Mouse (Mus musculus) kidney, embryonic 16.5 days (tissue): ENCODE results near the gene Egln1. TPM values are rescaled to one million over a fixed set of nuclear protein-coding genes. Genes with fewer than 3 reads are reported as not detected.

Source experiments
- ATAC-seq: fragments of 200-750 bp; cut with Nextera tagmentation; 2 replicates; pipeline ENCODE4 v1.8.0; 2017; ENCODE audit warnings: moderate TSS enrichment; ENCODE audit not compliant: low FRiP score, low TSS enrichment
- H3K27ac ChIP-seq: fragments of 300-500 bp; sonication (generic); 2 replicates; pipeline ENCODE4 v1.5.1; 2014; ENCODE audit warnings: low read length
- H3K27me3 ChIP-seq: fragments of 300-500 bp; sonication (generic); 2 replicates; pipeline ENCODE4 v1.6.1; 2014; ENCODE audit warnings: low read length, control low read depth, mixed read lengths; ENCODE audit not compliant: insufficient read depth
- H3K36me3 ChIP-seq: fragments of 300-500 bp; sonication (generic); 2 replicates; pipeline ENCODE4 v1.6.1; 2014; ENCODE audit warnings: low read length, control low read depth, mixed read lengths; ENCODE audit not compliant: insufficient read depth
- H3K4me1 ChIP-seq: fragments of 300-500 bp; sonication (generic); 2 replicates; pipeline ENCODE4 v1.6.1; 2014; ENCODE audit warnings: low read length, control low read depth, mixed read lengths; ENCODE audit not compliant: insufficient read depth
- H3K4me2 ChIP-seq: fragments of 300-500 bp; sonication (generic); replicated peaks from 2 replicates; pipeline ENCODE4 v1.6.1; 2014; ENCODE audit warnings: low read depth, low read length
- H3K4me3 ChIP-seq: fragments of 300-500 bp; sonication (generic); 2 replicates; pipeline ENCODE4 v1.5.1; 2014; ENCODE audit warnings: mild to moderate bottlenecking, low read length
- H3K9ac ChIP-seq: fragments of 300-500 bp; sonication (generic); replicated peaks from 2 replicates; pipeline ENCODE4 v1.6.1; 2014; ENCODE audit warnings: low read length
- H3K9me3 ChIP-seq: fragments of 300-500 bp; sonication (generic); 2 replicates; pipeline ENCODE4 v1.6.1; 2016; ENCODE audit warnings: low read length, control low read depth
- WGBS: fragments of 180-500 bp; shearing (Covaris S2); extraction: QIAGEN DNeasy Blood & Tissue Kit; methylation state at CpG from one replicate; pipeline ENCODE4 v1.1.7; 2014; 5-methylcytosine and 5-hydroxymethylcytosine counted together
- polyA plus RNA-seq: library from polyadenylated mRNA; unstranded; fragments of >200 nt; fragmentation: Nextera tagmentation; extraction: Ambion mirVana; gene quantifications from 2 replicates; pipeline ENCODE4 v1.2.1, GENCODE M21; 2015

Gene Egln1
- polyA plus RNA-seq, 1 experiment from 2014 or later = 10.3 TPM

DNA sequence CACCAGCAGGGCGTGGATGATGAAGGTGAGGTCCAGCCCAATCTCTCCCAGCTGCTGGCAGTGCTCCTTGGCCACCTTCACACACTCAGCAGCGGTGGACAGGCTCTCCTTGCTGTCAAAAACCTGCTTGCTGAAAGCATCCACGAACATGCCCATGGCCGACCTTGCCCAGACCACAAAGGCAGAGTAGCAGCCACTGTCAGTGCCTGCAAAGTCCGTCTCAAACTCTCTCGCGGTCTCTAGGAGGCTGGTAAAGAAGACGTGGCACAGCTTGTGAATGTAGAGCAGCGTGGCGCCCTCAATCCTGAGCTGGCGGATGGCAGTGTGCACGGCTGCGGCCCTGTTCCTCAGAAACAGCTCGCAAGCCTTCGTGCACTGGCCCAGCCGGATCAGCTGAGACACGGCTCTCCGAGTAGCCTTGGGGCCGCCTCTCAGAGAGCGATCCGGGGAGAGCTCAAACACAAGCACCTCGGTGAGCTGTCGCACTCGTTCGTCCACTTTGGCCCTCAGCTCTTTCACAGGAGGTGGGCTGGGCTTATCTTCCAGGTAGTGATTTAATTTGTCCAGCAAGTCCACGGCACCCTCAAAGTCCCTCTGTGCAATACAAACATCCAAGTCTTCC lies 53.0 kb downstream of the Egln1 start:
- WGBS = 70% methylated on average over 26 of the region's 26 CpGs
- H3K4me3 ChIP-seq = peak overlapping the region; percentile 66
- peak; percentile 22 for ATAC-seq

DNA sequence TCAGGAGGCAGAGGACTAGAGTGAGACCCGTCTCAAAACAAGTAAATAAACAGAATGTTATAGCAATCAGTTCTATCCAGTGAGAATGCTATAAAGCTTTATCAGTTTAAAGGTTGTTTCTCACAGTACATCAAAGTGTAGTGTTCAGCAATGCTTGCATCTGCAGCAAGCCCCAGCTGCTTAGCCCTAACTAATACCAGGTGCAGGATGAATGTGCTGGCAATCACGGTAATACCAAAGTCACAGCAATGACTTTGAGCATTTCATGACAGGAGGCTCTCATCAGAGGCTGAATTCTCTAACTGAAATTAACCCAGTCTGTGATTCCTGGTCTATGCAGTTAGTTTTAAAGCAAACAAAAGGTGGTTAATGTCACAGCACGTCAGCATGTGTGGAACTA lies 56.5 kb downstream of the Egln1 start:
- WGBS = 82% methylated on average over 3 of the region's 3 CpGs
- Histone ChIP-seq H3K4me3 (no peak overlapping the region), H3K27ac (no peak overlapping the region), H3K27me3 (no peaks in the 10 kb centered on the region), H3K36me3 (peaks cover 47% of the 10 kb centered on the region), H3K4me1 (peaks cover 13% of the 10 kb centered on the region), H3K9ac (no peak overlapping the region), H3K4me2 (no peak overlapping the region), H3K9me3 (no peaks in the 10 kb centered on the region; the same call in 1 of the 2 replicates)
- ATAC-seq = no peak

More for the DNA sequence above, 53.0 kb downstream of the Egln1 start:
- no peaks in the 10 kb centered on the region for H3K9me3 ChIP-seq
- H3K9ac ChIP-seq = peak overlapping the region; percentile 82
- peaks cover 32% of the 10 kb centered on the region for H3K36me3 ChIP-seq
- peak overlapping the region; percentile 96 for H3K4me2 ChIP-seq
- H3K27me3 ChIP-seq = no peaks in the 10 kb centered on the region
- peaks cover 21% of the 10 kb centered on the region for H3K4me1 ChIP-seq
- H3K27ac ChIP-seq = peak overlapping the region; percentile 79

DNA sequence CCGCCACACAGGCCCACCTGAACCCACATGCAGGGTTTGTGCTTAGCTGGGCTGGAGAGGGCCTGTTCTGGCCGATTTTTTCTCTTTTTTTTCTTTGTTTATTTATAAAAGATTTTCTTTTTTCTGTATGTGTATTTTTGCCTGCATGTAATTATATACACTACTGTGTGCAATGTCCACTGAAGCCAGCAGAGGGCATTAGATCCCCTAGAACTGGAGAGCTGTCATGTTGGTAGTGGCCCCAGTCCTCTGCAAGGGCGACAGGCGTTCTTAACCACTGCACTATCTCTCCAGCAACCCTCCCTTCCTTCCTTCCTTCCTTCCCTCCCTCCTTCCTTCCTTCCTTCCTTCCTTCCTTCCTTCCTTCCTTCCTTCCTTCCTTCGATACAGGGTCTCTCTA lies 60.7 kb downstream of the Egln1 start:
- Histone ChIP-seq H3K36me3 (peaks cover 76% of the 10 kb centered on the region), H3K4me1 (no peaks in the 10 kb centered on the region), H3K27me3 (no peaks in the 10 kb centered on the region), H3K4me2 (no peak overlapping the region), H3K9me3 (no peaks in the 10 kb centered on the region; the same call in 1 of the 2 replicates), H3K4me3 (no peak overlapping the region), H3K27ac (no peak overlapping the region), H3K9ac (no peak overlapping the region)
- WGBS = 93% methylated on average over 5 of the region's 5 CpGs
- no peak for ATAC-seq

DNA sequence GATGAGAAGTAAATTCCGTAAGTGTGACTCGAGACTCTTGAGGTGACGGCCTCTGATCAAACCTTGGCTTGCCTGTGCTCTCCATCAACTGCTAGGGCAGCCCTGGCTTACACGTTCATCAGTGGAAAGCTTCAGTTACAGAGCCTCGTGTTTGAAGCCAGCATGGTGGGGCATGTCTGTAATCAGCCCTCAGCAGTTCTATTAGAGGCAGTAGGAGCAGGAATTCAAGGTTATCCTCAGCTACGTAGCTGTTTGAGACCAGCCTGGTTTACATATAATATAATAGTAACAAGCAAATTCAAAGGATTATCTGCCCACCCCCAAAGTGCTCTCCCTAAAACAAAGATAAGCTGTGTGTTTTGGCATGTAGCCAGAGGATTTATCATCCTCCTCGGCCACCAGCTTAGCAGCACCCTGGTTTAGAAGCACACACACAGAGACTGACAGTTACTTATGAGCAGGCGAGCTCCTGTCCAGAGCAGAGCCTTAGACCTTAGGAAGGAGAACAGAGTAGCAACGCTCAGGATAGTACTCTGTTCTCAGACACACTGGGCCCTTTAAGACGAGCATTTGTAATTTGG lies 70.1 kb downstream of the Egln1 start:
- no peaks in the 10 kb centered on the region for H3K9me3 ChIP-seq
- peaks cover 88% of the 10 kb centered on the region for H3K36me3 ChIP-seq
- H3K4me3 ChIP-seq = no peak overlapping the region
- H3K27ac ChIP-seq = no peak overlapping the region
- no peaks in the 10 kb centered on the region for H3K27me3 ChIP-seq
- 80% methylated on average over 10 of the region's 10 CpGs for WGBS
- H3K4me2 ChIP-seq = no peak overlapping the region
- no peak for ATAC-seq
- no peaks in the 10 kb centered on the region for H3K4me1 ChIP-seq
- H3K9ac ChIP-seq = no peak overlapping the region

DNA sequence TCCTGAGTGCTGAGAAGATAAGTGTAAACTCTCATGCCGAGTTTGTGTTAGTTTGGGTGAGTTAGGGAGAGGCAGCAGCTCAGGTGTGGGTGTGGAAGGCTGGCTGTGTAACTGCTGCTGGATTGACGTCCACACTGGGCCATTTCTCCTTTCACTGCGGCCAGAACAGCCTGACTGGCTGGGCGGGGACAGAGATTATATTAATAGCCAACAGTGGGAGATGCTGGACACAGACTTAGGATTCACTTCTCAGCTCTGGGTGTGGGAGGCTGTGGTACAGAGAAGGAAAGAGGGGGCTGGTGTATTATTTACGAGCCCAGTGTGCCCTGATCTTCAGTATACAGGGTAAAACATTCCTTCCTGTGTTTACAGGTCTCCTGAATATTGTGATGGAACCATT lies 71.0 kb downstream of the Egln1 start:
- no peak overlapping the region for H3K27ac ChIP-seq
- peaks cover 86% of the 10 kb centered on the region for H3K36me3 ChIP-seq
- H3K4me3 ChIP-seq = no peak overlapping the region
- H3K4me1 ChIP-seq = no peaks in the 10 kb centered on the region
- WGBS = 85% methylated on average over 5 of the region's 5 CpGs
- no peak overlapping the region for H3K4me2 ChIP-seq
- H3K27me3 ChIP-seq = no peaks in the 10 kb centered on the region
- no peak overlapping the region for H3K9ac ChIP-seq
- no peak for ATAC-seq
- H3K9me3 ChIP-seq = no peaks in the 10 kb centered on the region

DNA sequence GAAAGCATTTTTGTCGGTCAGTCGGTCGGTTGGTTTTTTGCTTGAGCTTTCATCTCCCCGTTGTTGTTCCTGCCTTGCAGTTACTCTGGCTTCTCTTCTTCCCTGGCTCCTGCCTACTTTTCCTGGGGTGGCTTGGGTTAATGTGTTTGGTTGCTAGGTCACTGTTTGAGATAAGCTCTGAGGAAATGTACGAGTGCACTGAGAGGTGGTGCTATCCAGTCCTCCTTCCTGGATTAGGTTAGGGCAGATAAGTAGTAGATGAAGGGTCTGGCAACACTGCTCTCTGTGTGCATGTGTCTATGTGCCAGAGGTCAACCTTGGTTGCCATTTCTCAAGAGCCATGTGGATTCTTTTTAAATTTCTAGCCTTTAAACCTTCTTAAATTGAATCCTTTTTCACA lies 76.4 kb downstream of the Egln1 start:
- Histone ChIP-seq H3K27ac (no peak overlapping the region), H3K9me3 (no peaks in the 10 kb centered on the region), H3K36me3 (peaks cover 55% of the 10 kb centered on the region), H3K4me1 (no peaks in the 10 kb centered on the region), H3K27me3 (no peaks in the 10 kb centered on the region), H3K4me2 (no peak overlapping the region), H3K9ac (no peak overlapping the region), H3K4me3 (no peak overlapping the region)
- no peak for ATAC-seq
- WGBS = 89% methylated on average over 5 of the region's 5 CpGs

DNA sequence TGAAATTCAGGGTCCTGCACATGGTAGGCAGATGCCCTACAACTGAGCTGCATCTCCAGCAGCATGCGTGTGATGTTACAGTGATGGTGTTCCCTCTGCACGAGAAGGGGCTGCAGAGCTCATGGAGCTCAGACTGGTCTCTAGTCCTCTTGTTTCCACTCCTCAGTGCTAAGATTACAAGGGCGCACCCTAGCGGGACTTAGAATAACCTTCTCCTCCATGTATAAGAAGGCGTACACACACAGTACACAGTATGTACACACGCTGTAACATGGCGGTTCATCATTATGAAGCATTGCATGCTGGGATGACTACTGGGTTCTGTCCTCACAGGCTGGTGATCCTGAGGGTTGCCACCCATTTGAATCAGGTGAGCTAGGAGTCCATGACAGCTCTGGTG lies 77.0 kb downstream of the Egln1 start:
- Histone ChIP-seq H3K27ac (no peak overlapping the region), H3K4me3 (no peak overlapping the region), H3K36me3 (peaks cover 49% of the 10 kb centered on the region), H3K27me3 (no peaks in the 10 kb centered on the region), H3K4me1 (no peaks in the 10 kb centered on the region), H3K4me2 (no peak overlapping the region), H3K9ac (no peak overlapping the region), H3K9me3 (no peaks in the 10 kb centered on the region)
- whole genome bisulfite sequencing = 97% methylated on average over 7 of the region's 7 CpGs
- ATAC-seq = no peak

DNA sequence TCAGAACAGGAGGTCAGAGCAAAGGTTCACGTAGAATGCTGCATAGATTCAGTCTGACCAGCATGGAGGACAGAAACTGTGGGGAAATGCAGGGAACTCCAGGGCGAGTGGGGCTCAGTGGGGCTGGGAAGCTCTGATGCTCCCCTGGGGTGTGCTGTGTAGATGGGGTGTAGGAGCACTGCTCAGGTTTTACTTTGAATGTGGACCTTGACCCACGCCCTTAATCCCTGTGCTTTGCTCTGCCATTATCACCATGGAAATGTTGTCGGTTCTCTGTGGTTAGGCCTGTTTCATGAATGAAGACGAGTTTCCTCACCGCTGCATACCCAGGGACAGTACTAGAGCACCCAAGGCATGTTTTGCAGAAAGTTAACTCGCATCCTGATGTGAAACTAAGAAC lies 77.7 kb downstream of the Egln1 start:
- H3K36me3 ChIP-seq = peaks cover 43% of the 10 kb centered on the region
- no peaks in the 10 kb centered on the region for H3K4me1 ChIP-seq
- H3K4me2 ChIP-seq = no peak overlapping the region
- no peaks in the 10 kb centered on the region for H3K27me3 ChIP-seq
- 95% methylated on average over 7 of the region's 7 CpGs for WGBS
- ATAC-seq = no peak
- no peak overlapping the region for H3K4me3 ChIP-seq
- no peak overlapping the region for H3K9ac ChIP-seq
- no peaks in the 10 kb centered on the region for H3K9me3 ChIP-seq
- H3K27ac ChIP-seq = no peak overlapping the region

DNA sequence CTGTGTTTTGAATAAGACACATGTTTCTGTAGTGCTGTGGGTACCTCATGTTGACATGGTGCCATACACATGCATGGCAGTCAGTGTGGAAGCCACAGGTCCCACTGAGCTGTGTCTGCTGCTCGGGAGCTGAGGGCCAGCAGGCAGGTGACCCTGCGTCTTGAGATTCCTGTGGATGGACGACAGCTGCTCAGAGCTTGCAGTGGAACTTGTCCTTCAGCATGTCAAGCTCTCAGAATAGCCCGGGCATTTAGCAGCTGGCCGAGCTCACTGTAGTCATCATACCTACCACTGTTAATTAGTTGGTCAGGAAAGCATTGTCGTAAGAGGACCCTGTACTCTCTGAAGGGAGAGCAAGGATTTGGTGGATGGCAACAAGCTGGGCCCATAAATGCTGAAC lies 79.4 kb downstream of the Egln1 start:
- Histone ChIP-seq H3K9ac (no peak overlapping the region), H3K4me2 (no peak overlapping the region), H3K9me3 (no peaks in the 10 kb centered on the region), H3K27ac (no peak overlapping the region), H3K27me3 (no peaks in the 10 kb centered on the region), H3K36me3 (peaks cover 31% of the 10 kb centered on the region), H3K4me1 (no peaks in the 10 kb centered on the region), H3K4me3 (no peak overlapping the region)
- WGBS = 41% methylated on average over 6 of the region's 6 CpGs
- no peak for ATAC-seq

DNA sequence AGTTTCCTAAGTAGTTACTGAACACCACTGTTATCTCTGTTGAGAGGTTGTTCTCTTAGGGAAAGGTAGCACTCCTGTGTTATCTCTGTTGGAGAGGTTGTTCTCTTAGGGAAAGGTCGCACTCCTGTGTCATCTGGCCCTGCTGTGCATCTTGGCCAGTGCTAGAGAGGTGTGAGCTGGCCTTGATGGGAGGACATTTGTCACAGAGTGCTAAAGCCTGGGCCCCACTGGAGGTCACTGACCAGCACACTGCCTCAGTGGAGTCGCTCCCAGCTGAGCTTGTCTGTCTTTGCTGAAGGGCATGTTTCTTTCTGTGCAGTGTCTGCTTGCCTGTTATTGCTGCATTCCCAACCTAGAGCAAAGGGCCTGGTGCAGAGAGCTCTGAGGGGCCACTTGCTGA lies 82.0 kb downstream of the Egln1 start:
- 35% methylated on average over 2 of the region's 2 CpGs for WGBS
- no peak overlapping the region for H3K4me2 ChIP-seq
- H3K27me3 ChIP-seq = no peaks in the 10 kb centered on the region
- peaks cover 11% of the 10 kb centered on the region for H3K36me3 ChIP-seq
- no peak overlapping the region for H3K9ac ChIP-seq
- H3K27ac ChIP-seq = no peak overlapping the region
- no peak for ATAC-seq
- peaks cover 6% of the 10 kb centered on the region for H3K4me1 ChIP-seq
- no peak overlapping the region for H3K4me3 ChIP-seq
- H3K9me3 ChIP-seq = no peaks in the 10 kb centered on the region
